Mouse (Mus musculus): Measurements from ENCODE around the gene H2-Q2.
"Not testable (repeated sequence)": the region's sequence is repeated elsewhere in the genome, so short reads cannot be mapped to it uniquely, and the experiment has no call there.

H2-Q2 gene

DNA sequence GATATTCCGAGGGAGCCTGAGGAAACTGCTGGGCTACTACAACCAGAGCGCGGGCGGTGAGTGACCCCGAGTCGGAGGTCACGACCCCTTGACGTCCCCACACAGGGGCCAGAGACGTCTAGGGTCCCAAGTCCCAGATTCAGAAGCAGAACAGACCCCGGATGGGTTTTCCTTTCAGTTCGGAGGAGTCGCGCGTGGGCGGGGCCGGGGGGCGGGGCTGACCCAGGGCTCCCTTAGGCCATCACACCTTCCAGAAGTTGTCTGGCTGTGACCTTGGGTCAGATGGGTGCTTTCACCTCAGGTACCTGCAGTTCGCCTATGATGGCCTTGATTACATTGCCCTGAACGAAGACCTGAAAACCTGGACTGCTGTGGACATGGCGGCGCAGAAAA lies 17.4 kb downstream of the H2-Q2 start:
- DNase-seq (ENCODE audit: low read depth, low spot score): no peak

DNA sequence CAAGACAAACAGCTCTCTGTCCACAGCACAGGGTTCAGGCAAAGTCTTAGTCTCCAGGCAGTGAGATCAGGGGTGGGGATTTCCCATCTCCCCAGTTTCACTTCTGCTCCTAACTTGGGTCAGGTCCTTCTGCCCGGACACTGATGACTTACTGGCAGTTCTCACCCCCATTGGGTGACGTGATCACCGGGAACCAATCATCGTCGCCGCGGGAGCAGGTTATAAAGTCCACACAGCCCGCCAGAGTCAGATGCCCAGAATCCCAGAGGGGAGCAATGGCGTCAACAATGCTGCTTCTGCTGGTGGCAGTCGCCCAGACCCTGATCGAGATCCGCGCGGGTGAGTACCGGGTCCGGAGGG lies 37.3 kb downstream of the H2-Q2 start, which contains the start of gene H2-Q4:
TSS of gene H2-Q4 (plus strand) at position 249 of the 360 bp plus-strand sequence.
- peak; percentile 78 for DNase-seq (ENCODE audit: low read depth, low spot score)

DNA sequence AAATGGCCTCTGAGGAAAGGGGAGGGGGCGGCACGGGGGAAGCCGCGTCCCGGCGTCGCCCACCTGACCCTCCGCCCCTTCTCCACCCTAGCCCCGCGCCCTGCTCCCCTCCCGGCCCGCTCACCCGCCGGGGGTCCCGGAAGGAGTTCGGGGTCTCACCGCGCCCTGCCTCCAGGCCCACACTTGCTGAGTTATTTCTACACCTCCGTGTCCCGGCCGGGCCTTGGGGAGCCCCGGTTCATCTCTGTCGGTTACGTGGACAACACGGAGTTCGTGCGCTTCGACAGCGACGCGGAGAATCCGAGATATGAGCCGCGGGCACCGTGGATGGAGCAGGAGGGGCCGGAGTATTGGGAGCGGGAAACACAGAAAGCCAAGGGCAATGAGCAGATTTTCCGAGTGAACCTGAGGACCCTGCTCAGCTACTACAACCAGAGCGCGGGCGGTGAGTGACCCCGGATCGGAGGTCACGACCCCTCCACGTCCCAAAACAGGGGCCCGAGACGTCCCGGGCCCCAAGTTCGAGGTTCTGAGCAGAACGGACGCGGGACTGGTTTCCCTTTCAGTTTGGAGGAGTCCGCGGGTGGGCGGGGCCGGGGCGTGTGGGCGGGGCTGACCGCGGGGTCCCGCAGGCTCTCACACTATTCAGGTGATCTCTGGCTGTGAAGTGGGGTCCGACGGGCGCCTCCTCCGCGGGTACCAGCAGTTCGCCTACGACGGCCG lies 37.8 kb downstream of the H2-Q2 start:
- no peak for DNase-seq (ENCODE audit: low read depth, low spot score)

DNA sequence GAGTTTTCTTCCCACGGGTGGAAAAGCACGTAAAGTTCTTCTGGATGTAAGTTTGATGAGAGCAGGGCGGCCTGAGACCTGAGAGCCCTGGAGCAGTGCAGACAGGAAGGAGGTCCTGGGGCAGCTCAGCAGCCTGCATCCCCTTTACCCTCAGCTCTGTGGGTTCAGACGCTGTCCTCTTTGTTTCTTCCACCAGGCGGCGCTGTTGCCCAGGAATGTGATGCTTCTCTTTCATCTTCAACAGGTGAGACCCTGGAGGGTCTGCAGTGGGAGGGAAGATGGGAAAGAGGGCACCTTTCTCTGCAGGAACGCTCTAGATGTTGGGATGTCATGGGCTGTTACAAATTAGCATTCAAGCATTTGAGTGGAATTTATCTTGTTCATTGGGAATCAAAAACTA lies 47.8 kb downstream of the H2-Q2 start:
- peak; percentile 20 for DNase-seq (ENCODE audit: low read depth, low spot score)

DNA sequence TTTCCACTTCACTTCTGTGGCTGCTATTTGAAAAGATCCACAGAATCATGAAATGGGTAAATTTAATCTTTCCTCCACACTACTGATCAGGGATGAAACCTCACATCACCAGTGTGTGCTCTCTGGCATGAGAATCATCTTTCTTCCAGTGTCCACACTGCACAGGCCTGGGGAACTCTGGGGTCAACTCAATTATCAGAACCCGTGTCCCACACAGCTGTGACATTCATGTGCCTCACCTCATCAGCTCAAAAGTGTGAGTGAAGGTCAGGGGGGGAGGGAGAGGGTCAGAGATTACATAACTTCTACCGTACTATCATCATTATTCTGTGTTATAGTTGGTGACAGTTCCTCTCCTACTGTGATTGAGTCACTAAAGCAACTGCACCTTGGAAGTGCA lies 50.6 kb downstream of the H2-Q2 start:
- DNase-seq (ENCODE audit: low read depth, low spot score): not testable (repeated sequence)

DNA sequence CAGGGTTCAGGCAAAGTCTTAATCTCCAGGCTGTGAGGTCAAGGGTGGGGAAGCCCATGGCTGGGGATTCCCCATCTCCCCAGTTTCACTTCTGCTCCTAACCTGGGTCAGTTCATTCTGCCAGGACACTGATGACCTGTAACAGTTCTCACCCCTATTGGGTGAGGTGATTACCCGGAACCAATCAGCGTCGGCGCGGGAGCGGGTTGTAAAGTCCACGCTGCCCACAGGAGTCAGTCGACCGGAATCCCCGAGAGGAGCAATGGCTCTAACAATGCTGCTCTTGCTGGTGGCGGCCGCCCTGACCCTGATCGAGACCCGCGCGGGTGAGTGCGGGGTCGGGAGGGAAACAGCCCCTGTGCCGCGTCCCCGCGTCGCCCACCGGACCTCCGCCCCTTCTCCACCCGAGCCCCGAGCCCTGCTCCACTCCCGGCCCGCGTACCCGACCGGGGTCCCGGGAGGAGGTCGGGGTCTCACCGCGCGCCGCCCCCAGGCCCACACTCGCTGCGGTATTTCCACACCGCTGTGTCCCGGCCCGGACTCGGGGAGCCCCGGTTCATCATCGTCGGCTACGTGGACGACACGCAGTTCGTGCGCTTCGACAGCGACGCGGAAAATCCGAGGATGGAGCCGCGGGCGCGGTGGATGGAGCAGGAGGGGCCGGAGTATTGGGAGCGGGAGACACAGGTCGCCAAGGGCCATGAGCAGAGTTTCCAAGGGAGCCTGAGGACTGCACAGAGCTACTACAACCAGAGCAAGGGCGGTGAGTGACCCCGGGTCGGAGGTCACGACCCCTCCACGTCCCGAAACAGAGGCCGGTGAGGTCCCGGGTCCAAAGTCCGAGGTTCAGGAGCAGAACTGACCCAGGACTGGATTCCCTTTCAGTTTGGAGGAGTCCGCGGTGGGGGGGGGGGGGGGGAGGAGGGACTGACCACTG lies 52.1 kb downstream of the H2-Q2 start:
- DNase-seq (ENCODE audit: low read depth, low spot score): not testable (repeated sequence)
